Mouse (Mus musculus) urinary bladder, adult 2 months (tissue): ENCODE measurements around the gene Olfr1087. TPM values are rescaled to one million over a fixed set of nuclear protein-coding genes. Genes with fewer than 3 reads are reported as not detected.
"Not testable (repeated sequence)": the region's sequence is repeated elsewhere in the genome, so short reads cannot be mapped to it uniquely, and the experiment has no call there.

Experiments used
- DNase-seq: peaks from one replicate; pipeline ENCODE4 v3.0.0; 2022; ENCODE audit warnings: low spot score
- polyA plus RNA-seq: library from polyadenylated mRNA; depleted of rRNA; stranded (reverse); fragments of >200 nt; gene quantifications from 2 replicates; pipeline ENCODE4 v1.2.3, GENCODE M21; 2012; rRNA removed

Gene Olfr1087
- not detected in 2 replicates for polyA plus RNA-seq

DNA sequence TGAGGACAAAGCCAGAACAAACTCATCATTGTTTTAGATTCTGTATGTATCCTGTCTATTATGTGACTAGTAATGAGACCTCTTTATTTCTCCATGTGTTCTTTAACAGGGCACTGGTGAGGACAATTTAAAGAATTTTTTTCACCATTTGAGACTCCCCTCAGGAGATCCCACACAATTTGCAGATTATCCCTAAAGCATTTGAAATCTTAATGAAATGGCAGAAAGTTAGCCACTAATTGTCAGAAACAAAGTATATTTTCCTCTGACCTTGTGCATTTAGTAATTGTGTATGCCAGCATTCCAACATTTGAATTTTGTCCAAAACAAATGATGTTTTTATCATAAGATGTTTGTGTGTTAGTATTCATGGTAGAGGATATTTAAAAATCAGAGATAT is at the start of gene Olfr1087:
Olfr1087 (minus strand) TSS at position 101 of the 400 bp plus-strand sequence.
- no peak for DNase-seq

DNA sequence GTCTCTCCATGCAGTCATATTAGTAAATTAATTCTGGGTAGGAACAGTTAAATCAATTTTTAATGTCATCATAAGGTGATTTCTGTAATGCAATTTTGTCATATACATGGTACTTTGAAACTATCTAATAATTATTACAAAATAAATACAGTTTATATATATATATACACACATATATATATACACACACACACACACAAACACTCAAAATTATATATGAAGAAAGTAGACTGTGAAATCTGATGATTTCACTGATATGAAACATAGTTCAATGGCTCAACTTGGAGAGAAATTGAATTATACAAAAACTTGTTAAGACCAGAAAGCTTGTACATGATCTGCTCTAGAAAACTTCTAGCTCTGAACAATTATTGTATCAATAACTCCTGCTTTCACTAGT is 35.4 kb upstream of the Olfr1087 start, which contains the start of gene Olfr1089:
Olfr1089 (minus strand) TSS at position 101 of the 400 bp plus-strand sequence.
- no peak for DNase-seq

- no peak for DNase-seq
These were observed 18.2 kb downstream of the Olfr1087 start, which contains the start of gene Olfr1086 for GRCm38 (mm10) chr2:86679992-86680391. Olfr1086 (minus strand) TSS chr2:86680092.

- no peak for DNase-seq
These were observed 36.3 kb downstream of the Olfr1087 start, which contains the start of gene Olfr1085 for GRCm38 (mm10) chr2:86661919-86662318. Olfr1085 (minus strand) TSS chr2:86662019.

DNA sequence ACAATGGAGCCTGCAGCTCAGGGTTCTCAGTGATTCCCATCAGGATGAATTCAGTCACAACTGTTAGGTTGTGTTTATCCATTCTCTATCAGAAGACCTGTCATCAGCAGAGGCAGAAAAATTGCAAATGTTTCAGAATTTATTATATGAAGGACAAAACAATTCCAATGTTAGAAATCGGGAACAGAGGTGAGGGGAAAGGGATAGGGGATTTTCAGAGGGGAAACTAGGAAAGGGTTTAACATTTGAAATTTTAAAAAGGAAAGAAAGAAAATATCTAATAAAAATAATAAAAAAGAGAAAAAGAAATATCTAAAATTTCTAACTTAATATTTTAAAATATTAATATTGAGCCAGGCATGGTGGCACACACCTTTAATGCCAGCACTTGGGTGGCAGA is 58.6 kb downstream of the Olfr1087 start, which contains the start of gene Olfr1084:
Olfr1084 (minus strand) TSS at position 101 of the 400 bp plus-strand sequence.
- DNase-seq: not testable (repeated sequence)

Other genes starting within 250 kb of the Olfr1087 start
- not detected in 2 replicates for gene Olfr1065, start 247.8 kb downstream of the Olfr1087 start, polyA plus RNA-seq
- not detected in 2 replicates for gene Olfr1066, start 242.1 kb downstream of the Olfr1087 start, polyA plus RNA-seq
- gene Olfr228, start 211.0 kb downstream of the Olfr1087 start, polyA plus RNA-seq: not detected in 2 replicates
- gene Olfr1076, start 189.9 kb downstream of the Olfr1087 start, polyA plus RNA-seq: not detected in 2 replicates
- gene Olfr1079, start 155.9 kb downstream of the Olfr1087 start, polyA plus RNA-seq: not detected in 2 replicates
- not detected in 2 replicates for gene Olfr1080, start 140.2 kb downstream of the Olfr1087 start, polyA plus RNA-seq
- not detected in 2 replicates for gene Olfr1082, start 99.4 kb downstream of the Olfr1087 start, polyA plus RNA-seq
- gene Olfr1084, start 58.7 kb downstream of the Olfr1087 start, polyA plus RNA-seq: not detected in 2 replicates
- gene Olfr1085, start 36.4 kb downstream of the Olfr1087 start, polyA plus RNA-seq: not detected in 2 replicates
- not detected in 2 replicates for gene Olfr1086, start 18.3 kb downstream of the Olfr1087 start, polyA plus RNA-seq
- not detected in 2 replicates for gene Olfr1089, start 35.3 kb upstream of the Olfr1087 start, polyA plus RNA-seq
- not detected in 2 replicates for gene Olfr1090, start 60.6 kb upstream of the Olfr1087 start, polyA plus RNA-seq
- gene Olfr1093, start 84.1 kb upstream of the Olfr1087 start, polyA plus RNA-seq: not detected in 2 replicates
- not detected in 2 replicates for gene Olfr141, start 111.6 kb upstream of the Olfr1087 start, polyA plus RNA-seq
- gene Olfr1094, start 126.3 kb upstream of the Olfr1087 start, polyA plus RNA-seq: not detected in 2 replicates
- not detected in 2 replicates for gene Olfr1095, start 153.3 kb upstream of the Olfr1087 start, polyA plus RNA-seq
- not detected in 2 replicates for gene Gm13723, start 176.4 kb upstream of the Olfr1087 start, polyA plus RNA-seq
- gene Olfr1097, start 193.8 kb upstream of the Olfr1087 start, polyA plus RNA-seq: not detected in 2 replicates
- not detected in 2 replicates for gene Olfr1098, start 226.2 kb upstream of the Olfr1087 start, polyA plus RNA-seq